Mouse (Mus musculus) embryo, embryonic 11.5 days (tissue): ENCODE data around the gene Wnt3a.
A peak's percentile ranks its signal among the peaks of the same experiment; 100 is the strongest.

Experiments used
- DNase-seq: peaks from one replicate; pipeline ENCODE4 v3.0.0-alpha.2; 2012; ENCODE audit warnings: low read depth, low spot score

The Wnt3a gene

DNA sequence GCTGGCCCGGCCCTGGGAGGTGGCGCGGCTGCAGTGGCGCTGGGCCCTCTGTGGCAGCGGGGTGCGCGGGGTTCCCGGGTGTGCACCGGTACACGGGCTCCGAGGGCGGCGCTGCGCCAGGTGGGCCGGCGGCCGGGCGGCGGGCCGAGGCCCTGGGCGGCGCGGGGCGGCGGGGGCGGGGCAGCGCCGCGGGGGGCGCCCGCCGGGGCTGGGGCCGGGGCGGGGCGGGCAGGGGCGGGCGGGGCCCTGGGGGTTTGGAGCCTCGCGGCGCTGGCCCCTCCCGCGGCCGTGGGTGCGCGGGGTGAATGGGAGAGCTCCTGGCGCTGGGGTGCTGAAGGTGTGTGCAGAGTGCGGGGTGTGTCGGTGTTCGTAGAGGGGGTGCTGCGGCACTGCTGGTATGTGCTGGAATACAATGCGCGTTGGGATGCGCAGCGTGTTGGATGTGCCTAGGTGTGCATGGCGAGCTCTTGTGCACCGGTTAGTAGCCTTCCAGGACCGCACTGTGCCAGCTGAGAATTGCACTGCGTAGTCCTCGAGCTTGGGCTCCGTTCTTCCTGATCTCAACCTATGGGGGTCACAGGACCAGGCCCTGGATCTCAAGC lies at the start of gene Wnt3a:
Wnt3a (minus strand) TSS at position 51 of the 602 bp plus-strand sequence.
- no peak for DNase-seq

GRCm38 (mm10) chr11:59338736-59339120 lies 48.2 kb upstream of the Wnt3a start:
- no peak for DNase-seq

DNA sequence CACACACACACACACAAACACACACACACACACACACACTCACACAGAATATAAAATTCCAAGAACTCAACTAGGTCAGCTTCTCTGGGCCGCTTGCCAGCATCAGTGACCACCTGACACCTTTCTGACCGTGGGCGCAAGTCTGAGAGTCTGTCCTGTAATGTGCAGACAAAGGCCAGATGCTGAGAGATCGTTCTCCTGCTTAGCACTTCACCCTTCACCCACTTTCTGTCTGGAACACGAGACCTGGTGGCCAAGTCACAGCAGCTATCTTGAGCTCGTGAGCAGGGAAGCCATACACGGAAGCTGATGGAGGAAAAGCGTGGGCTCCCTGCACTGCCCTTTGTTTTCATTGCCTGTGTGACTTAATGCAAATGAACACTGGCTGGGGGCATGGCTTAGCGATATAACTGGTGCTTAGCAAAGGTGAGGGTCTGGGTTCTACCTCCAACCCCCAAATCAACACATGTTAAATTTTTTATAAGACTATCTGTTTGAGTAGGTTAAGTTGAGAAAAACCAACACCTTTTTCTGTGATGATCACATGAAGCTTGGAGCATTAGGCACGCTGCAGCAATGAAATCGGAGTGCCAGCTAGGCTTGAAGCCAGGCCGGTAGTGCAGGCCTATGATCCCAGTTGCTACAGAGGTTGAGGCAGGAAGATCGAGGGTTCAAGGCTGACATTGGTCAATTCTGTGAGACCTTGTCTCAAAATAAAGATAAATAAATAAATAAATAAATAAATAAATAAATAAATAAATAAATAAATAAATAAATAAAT lies 47.6 kb upstream of the Wnt3a start:
- no peak for DNase-seq

- peak; percentile 31 for DNase-seq
Observed at GRCm38 (mm10) chr11:59336381-59336780, 45.8 kb upstream of the Wnt3a start.

DNA sequence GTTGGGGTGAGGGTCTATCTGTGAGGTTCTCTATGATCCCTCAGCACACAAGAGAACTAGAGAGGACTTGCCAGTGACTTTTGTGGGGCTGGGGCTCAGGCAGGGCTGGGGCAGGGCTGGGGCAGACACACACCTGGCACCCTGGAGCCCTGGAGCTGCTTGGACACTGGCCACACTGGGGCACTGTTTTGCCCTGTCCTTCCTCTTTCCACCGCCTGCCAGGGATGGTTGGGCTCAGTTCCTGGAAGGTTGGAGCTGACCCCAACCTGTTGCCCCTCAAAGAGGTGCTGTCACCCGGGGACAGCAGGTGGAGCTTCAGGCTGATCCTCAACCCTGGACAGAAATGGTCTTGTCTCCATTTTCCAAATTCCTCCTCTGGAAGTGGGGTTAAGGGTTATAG lies 45.4 kb upstream of the Wnt3a start:
- no peak for DNase-seq

GRCm38 (mm10) chr11:59335150-59335549 lies 44.6 kb upstream of the Wnt3a start:
- DNase-seq = no peak

DNA sequence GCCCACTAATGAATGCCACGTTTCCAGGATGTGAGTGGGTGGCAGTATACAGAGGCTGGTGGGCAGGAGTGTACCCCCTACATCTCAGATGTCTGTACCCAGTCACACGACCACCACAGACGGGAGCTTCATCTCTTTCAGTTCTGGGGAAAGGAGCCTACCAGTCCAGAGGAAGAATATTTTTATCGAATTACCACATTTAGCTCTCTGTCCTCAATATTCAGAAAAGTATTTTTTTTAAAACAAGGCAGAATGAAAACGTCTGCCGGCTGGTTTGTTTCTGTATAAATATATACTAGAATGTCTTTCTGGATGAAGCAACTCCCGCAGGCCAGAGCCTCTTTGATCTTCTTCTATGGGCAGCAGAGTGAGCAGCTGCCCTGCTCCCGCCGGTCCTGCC lies 42.4 kb upstream of the Wnt3a start:
- no peak for DNase-seq

DNA sequence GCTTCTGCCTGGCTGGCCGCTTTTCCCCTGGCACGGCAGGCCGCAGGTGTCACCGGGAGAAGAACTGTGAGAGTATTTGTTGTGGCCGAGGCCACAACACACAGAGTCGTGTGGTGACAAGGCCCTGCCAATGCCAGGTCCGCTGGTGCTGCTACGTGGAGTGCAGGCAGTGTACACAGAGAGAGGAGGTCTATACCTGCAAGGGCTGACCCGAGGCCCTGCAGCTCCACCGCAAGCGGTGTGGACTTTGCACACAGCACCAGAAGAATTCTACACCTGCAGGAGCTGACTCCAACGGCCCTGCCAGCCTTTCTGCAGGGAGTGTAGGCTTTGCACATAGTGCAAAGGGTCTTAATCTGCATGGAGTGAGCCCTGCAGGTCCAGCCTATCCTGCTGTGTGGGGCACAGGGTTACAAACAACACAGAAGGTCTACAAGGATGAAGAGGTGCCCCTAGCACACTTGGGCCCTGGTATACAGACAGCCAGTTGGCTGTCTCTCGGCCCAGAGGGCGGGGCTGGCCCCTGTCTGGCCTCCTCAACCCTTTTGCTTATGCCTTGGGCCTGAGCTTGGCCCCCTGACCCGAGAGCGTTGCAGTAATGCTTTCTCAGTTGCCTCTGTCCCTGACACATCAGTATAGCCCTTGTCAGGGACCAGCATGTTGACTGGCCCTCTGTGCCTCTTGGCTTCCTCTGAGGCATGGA lies 40.8 kb upstream of the Wnt3a start:
- no peak for DNase-seq

GRCm38 (mm10) chr11:59330560-59330959 lies 40.0 kb upstream of the Wnt3a start:
- peak; percentile 62 for DNase-seq

- no peak for DNase-seq
Observed at GRCm38 (mm10) chr11:59329616-59330015, 39.1 kb upstream of the Wnt3a start.

- DNase-seq = no peak
Observed at GRCm38 (mm10) chr11:59327625-59328024, 37.1 kb upstream of the Wnt3a start.

DNA sequence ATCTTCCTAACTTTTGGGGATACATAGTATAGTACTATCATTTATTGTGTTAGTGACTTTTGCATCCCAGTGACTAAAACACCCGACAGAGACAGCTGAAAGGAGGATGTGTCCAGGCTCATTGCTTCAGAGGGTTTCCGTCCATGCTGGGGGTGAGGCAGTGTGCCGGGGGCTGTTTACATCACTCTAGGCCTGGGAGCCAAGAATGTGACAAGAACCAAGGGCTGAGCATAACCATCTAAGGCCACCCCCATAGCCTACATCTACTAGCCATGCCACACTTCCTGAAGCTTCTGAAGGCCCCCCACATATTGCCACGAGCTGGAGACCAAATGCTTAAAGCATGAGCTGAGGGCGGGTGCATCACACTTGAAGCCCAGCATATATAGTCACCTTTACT lies 34.2 kb upstream of the Wnt3a start:
- no peak for DNase-seq

DNA sequence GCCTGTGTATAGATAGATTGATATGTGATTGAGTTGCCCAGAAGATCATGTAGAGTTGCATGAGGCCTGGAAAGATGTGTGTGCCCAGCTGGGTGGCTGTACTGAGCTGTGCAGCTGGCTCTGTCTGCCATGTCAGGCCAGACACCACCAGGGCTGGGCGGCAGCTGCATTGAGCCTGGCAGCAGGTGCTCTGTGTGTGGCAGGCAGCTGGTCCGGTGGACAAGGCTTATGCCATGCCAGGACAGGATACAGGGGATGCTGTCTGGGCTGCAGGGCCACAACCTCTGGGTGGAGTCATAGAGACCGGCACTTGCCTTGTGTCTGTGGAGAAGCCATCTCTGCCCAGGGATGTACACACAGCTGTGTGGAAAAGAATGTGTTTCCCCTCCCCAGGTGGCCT lies 32.4 kb upstream of the Wnt3a start:
- DNase-seq = no peak

GRCm38 (mm10) chr11:59316517-59316916 lies 26.0 kb upstream of the Wnt3a start:
- DNase-seq = no peak

GRCm38 (mm10) chr11:59313944-59314343 lies 23.4 kb upstream of the Wnt3a start:
- DNase-seq = no peak

- no peak for DNase-seq
Observed at GRCm38 (mm10) chr11:59313029-59313811, 22.7 kb upstream of the Wnt3a start.

- no peak for DNase-seq
Observed at GRCm38 (mm10) chr11:59312501-59312900, 21.9 kb upstream of the Wnt3a start.

- DNase-seq = no peak
Observed at GRCm38 (mm10) chr11:59312060-59312459, 21.5 kb upstream of the Wnt3a start.

- no peak for DNase-seq
Observed at GRCm38 (mm10) chr11:59309976-59310375, 19.4 kb upstream of the Wnt3a start.

- DNase-seq = no peak
Observed at GRCm38 (mm10) chr11:59309106-59309805, 18.7 kb upstream of the Wnt3a start.

DNA sequence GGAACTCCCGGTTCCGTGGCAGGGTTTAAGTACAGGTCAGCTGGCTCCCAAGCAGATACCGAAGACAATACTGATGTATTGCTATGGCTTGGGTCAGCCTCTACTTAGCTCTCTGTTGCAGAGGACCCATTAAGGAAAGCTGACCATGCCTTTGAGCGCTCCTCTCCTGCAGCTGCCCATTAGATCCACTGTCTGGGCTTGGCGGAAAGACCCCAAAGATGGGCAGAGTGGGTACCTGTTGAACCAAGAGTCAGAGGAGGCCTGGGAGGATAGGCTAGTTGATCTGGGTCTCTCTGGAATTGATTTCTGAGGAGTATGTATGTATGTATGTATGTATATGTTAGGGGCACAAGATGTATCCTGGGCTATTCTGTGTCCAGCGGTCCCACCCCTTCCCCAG lies 18.1 kb upstream of the Wnt3a start:
- no peak for DNase-seq
